Mouse (Mus musculus) kidney, adult 2 months (tissue): ENCODE measurements around the gene Hmcn1.

Source experiments
- CTCF ChIP-seq: fragments of 200-500 bp; conservative IDR thresholded peaks from 2 replicates; pipeline ENCODE4 v1.5.1; 2011; ENCODE audit warnings: low read depth, mild to moderate bottlenecking, control low read depth, low read length, moderate library complexity, mixed read lengths; ENCODE audit not compliant: insufficient read depth, insufficient read length
- POLR2A ChIP-seq: fragments of 200-500 bp; IDR thresholded peaks from one replicate; pipeline ENCODE4 v1.6.1; 2011; ENCODE audit warnings: low read depth, low read length, control low read depth

- no peak for TF ChIP-seq CTCF
- TF ChIP-seq POLR2A: no peak
These were observed 45.3 kb upstream of the Hmcn1 start for GRCm38 (mm10) chr1:151038566-151038965.
